Mouse (Mus musculus): ENCODE data around the gene Polg2. TPM values are rescaled to one million over a fixed set of nuclear protein-coding genes. Genes with fewer than 3 reads are reported as not detected.

The Polg2 gene
- total and polyA plus RNA-seq, 3 experiments: 12.1 to 12.5 (median 12.3) TPM

DNA sequence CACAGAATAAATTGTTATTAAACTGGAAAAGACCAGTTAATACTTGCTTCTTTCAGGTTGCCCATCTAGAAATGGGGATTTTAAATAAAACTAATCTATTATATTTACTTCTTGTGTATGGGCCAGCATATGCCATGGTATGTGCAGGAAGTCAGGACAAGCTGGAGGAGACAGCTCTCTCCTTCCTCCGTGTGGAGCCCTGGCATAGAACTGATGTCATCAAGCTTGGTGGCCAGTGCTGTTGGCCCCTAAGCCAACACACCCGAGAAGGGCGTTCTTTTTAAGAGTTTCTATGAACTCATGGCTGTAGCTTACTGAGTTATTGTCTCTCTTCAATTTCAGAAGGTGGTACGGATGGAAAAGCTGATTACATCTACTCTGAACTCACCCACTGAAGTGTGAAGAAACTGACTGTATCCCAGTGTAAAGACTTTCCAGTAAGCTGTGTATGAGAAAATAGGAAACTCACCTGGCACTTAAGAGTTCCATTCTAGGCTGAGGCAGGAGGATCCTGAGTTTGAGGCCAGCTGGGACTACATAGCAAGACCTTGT, 12.7 kb downstream of the Polg2 start:
- Histone ChIP-seq H3K9me3 (replicated peaks; ENCODE audit: low read length) (peaks cover 12% of the 10 kb centered on the region), H3K36me3 (replicated peaks in 1 of 2; ENCODE audit: control insufficient read depth in 1 of 2, insufficient read depth in 1 of 2, low read length in 1 of 2) (peaks cover 51 to 72% of the 10 kb centered on the region in 2 experiments), H3K4me3 (replicated peaks in 1 of 3; ENCODE audit: low read depth in 2 of 3, low read length in 2 of 3, poor library complexity in 1 of 3) (no peak overlapping the region), H3K79me2 (replicated peaks; ENCODE audit: control insufficient read depth, extremely low read depth, insufficient read depth, poor library complexity, severe bottlenecking) (peaks cover 3% of the 10 kb centered on the region), H3K27me3 (replicated peaks) (no peaks in the 10 kb centered on the region), H3K4me2 (ENCODE audit: insufficient read depth, low read depth, poor library complexity, severe bottlenecking) (no peak overlapping the region), H3K9ac (ENCODE audit: insufficient read depth, low read depth) (no peak overlapping the region), H3K27ac (ENCODE audit: insufficient read depth, low read depth) (no peak overlapping the region), H3K4me1 (ENCODE audit: control insufficient read depth in 1 of 2, insufficient read depth in 2 of 2) (peaks cover 15 to 47% of the 10 kb centered on the region in 2 experiments)
- no peak for TF ChIP-seq RAD21 (IDR thresholded peaks at IDR 0.05; ENCODE audit: low read depth, low read length)
- no peak for TF ChIP-seq HCFC1 (IDR thresholded peaks at IDR 0.05; ENCODE audit: low read depth, low read length)
- no peak for TF ChIP-seq ZC3H11A (IDR thresholded peaks at IDR 0.05; ENCODE audit: low read depth, low read length)
- peak; percentile 57 for TF ChIP-seq EP300 (IDR thresholded peaks at IDR 0.05; ENCODE audit: low read length)
- 0 out of 2 replicates have a peak, but pooled peaks have one; percentile 25 for TF ChIP-seq POLR2AphosphoS2 (IDR thresholded peaks at IDR 0.05; ENCODE audit: low read depth, low read length)
- TF ChIP-seq NELFE (IDR thresholded peaks at IDR 0.05; ENCODE audit: low read depth, low read length): no peak
- no peak for TF ChIP-seq SIN3A (IDR thresholded peaks at IDR 0.05; ENCODE audit: low read length)
- no peak for TF ChIP-seq ZMIZ1 (IDR thresholded peaks at IDR 0.05; ENCODE audit: low read depth, low read length)
- TF ChIP-seq MAFK (IDR thresholded peaks at IDR 0.05; ENCODE audit: insufficient replicate concordance, low read length): no peak
- no peak for TF ChIP-seq MAZ (IDR thresholded peaks at IDR 0.05; ENCODE audit: low read depth, low read length)
- no peak for TF ChIP-seq NRF1 (IDR thresholded peaks at IDR 0.05; ENCODE audit: low read depth, low read length)
- TF ChIP-seq TBP (conservative IDR thresholded peaks at IDR 0.05; ENCODE audit: low read depth, low read length): no peak
- no peak for TF ChIP-seq ZNF384 (IDR thresholded peaks at IDR 0.05; ENCODE audit: low read depth, low read length)
- peak; percentile 65 for TF ChIP-seq JUND (conservative IDR thresholded peaks at IDR 0.05; ENCODE audit: low read depth, low read length)
- no peak for TF ChIP-seq GABPA (IDR thresholded peaks at IDR 0.05; ENCODE audit: insufficient replicate concordance, low read depth, low read length)
- peak; percentile 40; the same call in 1 of the 2 replicates for TF ChIP-seq JUN (IDR thresholded peaks at IDR 0.05; ENCODE audit: insufficient read depth, low read depth, low read length)
- no peak for TF ChIP-seq IRF4 (IDR thresholded peaks at IDR 0.05; ENCODE audit: low read depth, low read length)
- TF ChIP-seq BHLHE40 (IDR thresholded peaks at IDR 0.05; ENCODE audit: low read depth, low read length): no peak
- TF ChIP-seq PAX5 (IDR thresholded peaks at IDR 0.05; ENCODE audit: low read length): no peak
- in situ Hi-C loops (cut with MboI; ENCODE audit: low pct_ligation_motif_present, low pct_unique_long_range_greater_than_20kb, low sequenced_read_pairs): loop anchor here (25.0 kb wide), 1 partner anchor 454 kb away; the partner anchor contains the start of genes Cd79b and Gh
- DNase-seq (ENCODE audit: extremely low read depth): no peak
- dilution Hi-C loops (cut with MboI; ENCODE audit: extremely low pct_ligation_motif_present, extremely low pct_unique_long_range_greater_than_20kb, low sequenced_read_pairs): no loop called here

DNA sequence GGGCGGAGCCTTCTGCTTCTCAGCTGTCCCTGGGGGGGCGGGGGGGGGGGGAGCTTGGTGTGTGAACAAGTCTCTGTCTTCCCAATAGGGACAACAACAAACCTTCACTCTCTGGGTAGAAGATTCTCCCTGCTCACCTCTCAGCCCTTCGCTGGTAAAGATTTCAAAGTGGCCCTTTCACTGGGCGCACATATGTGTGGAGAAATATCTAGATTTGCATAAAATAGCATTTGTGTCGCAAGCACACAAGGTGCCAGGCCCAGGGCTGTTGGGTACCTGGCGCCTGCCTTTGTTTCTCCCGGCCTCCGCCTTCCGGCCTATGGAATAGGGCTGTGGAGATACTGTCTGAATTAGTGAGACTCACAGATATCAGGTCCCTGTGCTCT, 16.5 kb downstream of the Polg2 start:
- no peak for DNase-seq (ENCODE audit: extremely low read depth)
- dilution Hi-C loops (cut with MboI; ENCODE audit: extremely low pct_ligation_motif_present, extremely low pct_unique_long_range_greater_than_20kb, low sequenced_read_pairs): no loop called here
- in situ Hi-C loops (cut with MboI; ENCODE audit: low pct_ligation_motif_present, low pct_unique_long_range_greater_than_20kb, low sequenced_read_pairs): loop anchor here (25.0 kb wide), 1 partner anchor 450 kb away; the partner anchor contains the start of genes Cd79b and Gh
- H3K4me2 ChIP-seq (ENCODE audit: insufficient read depth, low read depth, poor library complexity, severe bottlenecking): peak overlapping the region; percentile 58
- peak overlapping the region; percentile 47 for H3K9ac ChIP-seq (ENCODE audit: insufficient read depth, low read depth)
- H3K27me3 ChIP-seq (replicated peaks): no peaks in the 10 kb centered on the region
- H3K27ac ChIP-seq (ENCODE audit: insufficient read depth, low read depth): peak overlapping the region; percentile 97
- H3K36me3 ChIP-seq (replicated peaks in 1 of 2; ENCODE audit: control insufficient read depth in 1 of 2, insufficient read depth in 1 of 2, low read length in 1 of 2): peaks cover 26 to 50% of the 10 kb centered on the region in 2 experiments
- TF ChIP-seq ZNF384 (IDR thresholded peaks at IDR 0.05; ENCODE audit: low read depth, low read length): no peak
- 0 out of 2 replicates have a peak, but pooled peaks have one; percentile 3 for TF ChIP-seq HCFC1 (IDR thresholded peaks at IDR 0.05; ENCODE audit: low read depth, low read length)
- TF ChIP-seq MEF2A (IDR thresholded peaks at IDR 0.05; ENCODE audit: borderline replicate concordance, low read depth, low read length): no peak
- TF ChIP-seq UBTF (IDR thresholded peaks at IDR 0.05; ENCODE audit: low read depth, low read length): peak; percentile 13; the same call in 1 of the 2 replicates
- TF ChIP-seq GABPA (IDR thresholded peaks at IDR 0.05; ENCODE audit: insufficient replicate concordance, low read depth, low read length): no peak
- no peak for TF ChIP-seq TCF12 (IDR thresholded peaks at IDR 0.05; ENCODE audit: low read depth, low read length)
- no peak for TF ChIP-seq MAZ (IDR thresholded peaks at IDR 0.05; ENCODE audit: low read depth, low read length)
- TF ChIP-seq POLR2A (IDR thresholded peaks at IDR 0.05; ENCODE audit: low read depth, low read length): 0 out of 2 replicates have a peak, but pooled peaks have one; percentile 15
- peak overlapping the region in 1 of 3 experiments; percentile 10 for H3K4me3 ChIP-seq (replicated peaks in 1 of 3; ENCODE audit: low read depth in 2 of 3, low read length in 2 of 3, poor library complexity in 1 of 3)
- H3K9me3 ChIP-seq (replicated peaks; ENCODE audit: low read length): peaks cover 4% of the 10 kb centered on the region
- no peaks in the 10 kb centered on the region for H3K79me2 ChIP-seq (replicated peaks; ENCODE audit: control insufficient read depth, extremely low read depth, insufficient read depth, poor library complexity, severe bottlenecking)
- peaks cover 39 to 78% of the 10 kb centered on the region in 2 experiments for H3K4me1 ChIP-seq (ENCODE audit: control insufficient read depth in 1 of 2, insufficient read depth in 2 of 2)
